Mouse (Mus musculus) ES-Bruce4 (cell line): ENCODE measurements around the gene Matn1. TPM values are rescaled to one million over a fixed set of nuclear protein-coding genes. Genes with fewer than 3 reads are reported as not detected.

Experiments
- H3K27ac ChIP-seq: 2 replicates; pipeline ENCODE4 v1.5.1; 2012; ENCODE audit warnings: low read length, inconsistent platforms; ENCODE audit not compliant: insufficient read depth
- H3K27me3 ChIP-seq: 2 replicates; pipeline ENCODE4 v1.6.1; 2012; ENCODE audit warnings: mild to moderate bottlenecking, low read length, inconsistent platforms; ENCODE audit not compliant: control insufficient read depth, poor library complexity, insufficient read depth, severe bottlenecking
- H3K36me3 ChIP-seq: 2 replicates; pipeline ENCODE4 v1.6.1; 2012; ENCODE audit warnings: inconsistent platforms, mild to moderate bottlenecking, low read length, moderate library complexity; ENCODE audit not compliant: control insufficient read depth, poor library complexity, insufficient read depth, severe bottlenecking
- H3K4me1 ChIP-seq: one replicate; pipeline ENCODE4 v1.8.1; 2011; ENCODE audit warnings: low read length; ENCODE audit not compliant: control insufficient read depth, insufficient read depth
- H3K4me3 ChIP-seq: 2 replicates; pipeline ENCODE4 v1.5.1; 2011; ENCODE audit warnings: low read depth, mild to moderate bottlenecking, low read length
- H3K9ac ChIP-seq: 2 replicates; pipeline ENCODE4 v1.6.1; 2012; ENCODE audit warnings: low read depth, mild to moderate bottlenecking, inconsistent platforms; ENCODE audit not compliant: poor library complexity, severe bottlenecking
- H3K9me3 ChIP-seq: replicated peaks from 2 replicates; pipeline ENCODE4 v1.6.1; 2012; ENCODE audit warnings: mild to moderate bottlenecking, low read length, inconsistent platforms; ENCODE audit not compliant: control insufficient read depth, poor library complexity, insufficient read depth, severe bottlenecking
- CTCF ChIP-seq: IDR thresholded peaks from one replicate; pipeline ENCODE4 v1.8.1; 2011; ENCODE audit warnings: low read depth, low read length
- EP300 ChIP-seq: IDR thresholded peaks from 2 replicates; pipeline ENCODE4 v1.6.1; 2011; ENCODE audit warnings: low read depth, low read length; ENCODE audit not compliant: insufficient read depth
- POLR2A ChIP-seq: IDR thresholded peaks from one replicate; pipeline ENCODE4 v1.8.1; 2011; ENCODE audit warnings: low read length; ENCODE audit not compliant: insufficient read depth
- polyA plus RNA-seq: library from polyadenylated mRNA; stranded (reverse); fragments of >200 nt; gene quantifications from 2 replicates; pipeline ENCODE4 v1.2.4, GENCODE M21; 2011; ENCODE audit warnings: low read depth; ENCODE audit not compliant: missing spikeins, insufficient read depth, insufficient read length

Matn1 gene
- polyA plus RNA-seq, 1 experiment = 1.9 TPM

GRCm38 (mm10) chr4:130984416-130985182 lies 40.4 kb downstream of the Matn1 start:
- Histone ChIP-seq H3K36me3 (no peaks in the 10 kb centered on the region), H3K9me3 (no peaks in the 10 kb centered on the region), H3K9ac (no peak overlapping the region), H3K4me3 (no peak overlapping the region), H3K27ac (no peak overlapping the region), H3K27me3 (no peaks in the 10 kb centered on the region), H3K4me1 (no peaks in the 10 kb centered on the region)
- TF ChIP-seq EP300 = no peak
- TF ChIP-seq CTCF = no peak

- no peak for TF ChIP-seq POLR2A
- no peak for TF ChIP-seq EP300
- no peak for TF ChIP-seq CTCF
- no peak overlapping the region for H3K27ac ChIP-seq
- no peak overlapping the region for H3K9ac ChIP-seq
- H3K9me3 ChIP-seq = no peaks in the 10 kb centered on the region
- H3K4me3 ChIP-seq = no peak overlapping the region
- H3K27me3 ChIP-seq = no peaks in the 10 kb centered on the region
- H3K36me3 ChIP-seq = no peaks in the 10 kb centered on the region
- no peaks in the 10 kb centered on the region for H3K4me1 ChIP-seq
Observed at GRCm38 (mm10) chr4:130987046-130987445, 42.9 kb downstream of the Matn1 start.

- TF ChIP-seq EP300 = no peak
- H3K4me1 ChIP-seq = no peaks in the 10 kb centered on the region
- H3K4me3 ChIP-seq = no peak overlapping the region
- no peaks in the 10 kb centered on the region for H3K9me3 ChIP-seq
- H3K27ac ChIP-seq = no peak overlapping the region
- no peaks in the 10 kb centered on the region for H3K27me3 ChIP-seq
- H3K9ac ChIP-seq = no peak overlapping the region
- no peaks in the 10 kb centered on the region for H3K36me3 ChIP-seq
Observed at GRCm38 (mm10) chr4:130988219-130988839, 44.1 kb downstream of the Matn1 start.

- Histone ChIP-seq H3K27me3 (no peaks in the 10 kb centered on the region), H3K4me1 (no peaks in the 10 kb centered on the region), H3K36me3 (no peaks in the 10 kb centered on the region), H3K9me3 (no peaks in the 10 kb centered on the region), H3K27ac (no peak overlapping the region), H3K9ac (no peak overlapping the region), H3K4me3 (no peak overlapping the region)
- no peak for TF ChIP-seq POLR2A
- no peak for TF ChIP-seq EP300
- no peak for TF ChIP-seq CTCF
Observed at GRCm38 (mm10) chr4:130989146-130989545, 45.0 kb downstream of the Matn1 start.

DNA sequence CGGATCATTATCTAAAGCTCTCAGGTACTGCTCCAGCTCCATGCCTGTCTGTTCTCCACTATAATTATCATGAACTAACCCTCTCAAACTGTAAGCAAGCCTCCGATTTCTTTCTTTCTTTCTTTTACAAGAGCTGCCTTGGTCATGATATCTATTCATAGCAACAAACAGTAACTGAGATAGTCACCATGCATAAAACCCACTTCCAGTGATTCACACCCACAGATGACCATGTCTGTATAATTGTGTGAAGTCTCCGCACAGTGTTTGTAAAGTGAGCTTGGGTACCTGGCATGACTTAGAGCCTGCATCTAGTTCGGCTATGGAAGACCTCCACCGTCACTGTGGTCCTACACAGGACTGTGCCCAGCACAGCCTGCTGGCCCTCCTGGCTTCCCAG lies 46.8 kb downstream of the Matn1 start:
- TF ChIP-seq CTCF (no peak), POLR2A (no peak), EP300 (no peak)
- Histone ChIP-seq H3K27me3 (no peaks in the 10 kb centered on the region), H3K9me3 (no peaks in the 10 kb centered on the region), H3K4me3 (no peak overlapping the region), H3K36me3 (no peaks in the 10 kb centered on the region), H3K27ac (no peak overlapping the region), H3K9ac (no peak overlapping the region), H3K4me1 (no peaks in the 10 kb centered on the region)

DNA sequence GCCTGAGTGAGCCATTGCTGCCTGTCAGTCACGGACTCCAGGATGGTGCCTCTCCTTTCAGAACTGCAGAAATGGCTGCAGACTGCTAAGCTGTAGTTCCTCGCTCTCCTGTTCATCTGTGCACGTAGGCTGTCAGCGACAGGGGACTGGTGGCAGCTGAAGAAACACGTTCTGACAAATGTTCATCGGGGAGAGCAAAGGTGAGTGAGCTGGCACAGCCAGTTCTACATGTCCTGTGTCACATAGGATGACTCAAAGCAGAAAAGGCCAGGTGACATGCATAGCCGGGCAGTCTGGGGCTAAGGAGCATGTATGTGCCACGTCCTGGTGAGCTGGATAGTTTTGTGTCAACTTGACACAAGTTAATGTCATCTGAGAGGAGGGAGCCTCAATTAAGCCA lies 50.4 kb downstream of the Matn1 start:
- Histone ChIP-seq H3K9me3 (no peaks in the 10 kb centered on the region), H3K36me3 (no peaks in the 10 kb centered on the region), H3K4me1 (no peaks in the 10 kb centered on the region), H3K27me3 (no peaks in the 10 kb centered on the region), H3K9ac (no peak overlapping the region), H3K27ac (no peak overlapping the region), H3K4me3 (no peak overlapping the region)
- TF ChIP-seq EP300 (no peak), POLR2A (no peak)
